Mouse (Mus musculus): Measurements from ENCODE around the gene Pdzk1ip1. TPM values are rescaled to one million over a fixed set of nuclear protein-coding genes. Genes with fewer than 3 reads are reported as not detected.

Pdzk1ip1 gene
- total RNA-seq, 1 experiment = 1.1 TPM

GRCm38 (mm10) chr4:115133085-115133484, 44.6 kb downstream of the Pdzk1ip1 start:
- Histone ChIP-seq H3K36me3 (ENCODE audit: control insufficient read depth, insufficient read depth, low read length, poor library complexity, severe bottlenecking) (no peaks in the 10 kb centered on the region), H3K9me3 (ENCODE audit: control insufficient read depth, insufficient read depth, low read depth, low read length) (no peaks in the 10 kb centered on the region), H3K27ac (ENCODE audit: insufficient read depth, low read depth, low read length, poor library complexity, severe bottlenecking) (no peak overlapping the region), H3K9ac (ENCODE audit: insufficient read depth, low read depth, low read length, poor library complexity, severe bottlenecking) (no peak overlapping the region), H3K4me1 (ENCODE audit: control insufficient read depth in 2 of 2, insufficient read depth in 2 of 2, low read length in 2 of 2, poor library complexity in 1 of 2) (peaks cover 0 to 2% of the 10 kb centered on the region in 2 experiments; a peak in 1 of 4 replicates), H3K4me3 (ENCODE audit: insufficient read depth in 1 of 2, low read depth in 1 of 2, low read length in 2 of 2, poor library complexity in 1 of 2, severe bottlenecking in 1 of 2) (no peak overlapping the region)
- TF ChIP-seq ZNF384 (IDR thresholded peaks at IDR 0.05; ENCODE audit: low read depth, low read length) (no peak), CHD2 (IDR thresholded peaks at IDR 0.05; ENCODE audit: low read depth, low read length) (no peak), HCFC1 (IDR thresholded peaks at IDR 0.05; ENCODE audit: borderline replicate concordance, insufficient read depth, low read length) (no peak), ZC3H11A (IDR thresholded peaks at IDR 0.05; ENCODE audit: borderline replicate concordance, low read depth, low read length) (no peak), MAFK (IDR thresholded peaks at IDR 0.05; ENCODE audit: insufficient read depth, low read depth, low read length) (no peak)
- no peak for DNase-seq (ENCODE audit: low read depth, low spot score)
- in situ Hi-C loops (cut with MboI; ENCODE audit: low sequenced_read_pairs in 2 of 2, unreplicated experiment in 2 of 2) = no loop called here

- in situ Hi-C loops (cut with MboI; ENCODE audit: low sequenced_read_pairs in 2 of 2, unreplicated experiment in 2 of 2) = no loop called here
- TF ChIP-seq ZNF384 (IDR thresholded peaks at IDR 0.05; ENCODE audit: low read depth, low read length) (no peak), HCFC1 (IDR thresholded peaks at IDR 0.05; ENCODE audit: borderline replicate concordance, insufficient read depth, low read length) (no peak), CHD2 (IDR thresholded peaks at IDR 0.05; ENCODE audit: low read depth, low read length) (no peak), ZC3H11A (IDR thresholded peaks at IDR 0.05; ENCODE audit: borderline replicate concordance, low read depth, low read length) (no peak), MAFK (IDR thresholded peaks at IDR 0.05; ENCODE audit: insufficient read depth, low read depth, low read length) (no peak)
- no peaks in the 10 kb centered on the region for H3K9me3 ChIP-seq (ENCODE audit: control insufficient read depth, insufficient read depth, low read depth, low read length)
- H3K4me1 ChIP-seq (ENCODE audit: control insufficient read depth in 2 of 2, insufficient read depth in 2 of 2, low read length in 2 of 2, poor library complexity in 1 of 2) = peaks cover 0 to 2% of the 10 kb centered on the region in 2 experiments; a peak in 1 of 4 replicates
- H3K4me3 ChIP-seq (ENCODE audit: insufficient read depth in 1 of 2, low read depth in 1 of 2, low read length in 2 of 2, poor library complexity in 1 of 2, severe bottlenecking in 1 of 2) = peak within 1 kb of the TSS; percentile 21 to 25; a peak in 3 of 4 replicates
- no peaks in the 10 kb centered on the region for H3K36me3 ChIP-seq (ENCODE audit: control insufficient read depth, insufficient read depth, low read length, poor library complexity, severe bottlenecking)
- DNase-seq (ENCODE audit: low read depth, low spot score) = peak; percentile 27
- no peak within 1 kb of the TSS for H3K27ac ChIP-seq (ENCODE audit: insufficient read depth, low read depth, low read length, poor library complexity, severe bottlenecking)
- no peak within 1 kb of the TSS for H3K9ac ChIP-seq (ENCODE audit: insufficient read depth, low read depth, low read length, poor library complexity, severe bottlenecking)
Measured at GRCm38 (mm10) chr4:115133621-115134295, 45.2 kb downstream of the Pdzk1ip1 start, which contains the start of gene Cyp4x1. Cyp4x1 (minus strand) TSS chr4:115134281.

DNA sequence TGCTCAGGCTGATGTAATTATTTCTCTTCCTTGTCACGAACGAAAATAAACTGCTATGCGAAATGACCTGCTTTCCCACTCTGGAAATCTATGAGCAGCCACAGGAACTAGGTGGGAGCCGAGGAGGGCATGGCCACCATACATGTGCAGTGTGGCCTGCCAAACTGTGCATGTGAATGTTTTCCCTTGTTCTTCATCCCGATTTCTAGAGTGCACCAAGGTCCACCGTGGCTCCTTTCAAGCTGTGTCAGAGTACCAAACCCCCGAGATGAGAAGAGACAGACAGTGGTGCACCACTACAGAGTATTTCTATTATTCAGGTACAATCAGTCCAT, 45.8 kb downstream of the Pdzk1ip1 start:
- H3K9me3 ChIP-seq (ENCODE audit: control insufficient read depth, insufficient read depth, low read depth, low read length) = no peaks in the 10 kb centered on the region
- no peak overlapping the region for H3K27ac ChIP-seq (ENCODE audit: insufficient read depth, low read depth, low read length, poor library complexity, severe bottlenecking)
- no peak overlapping the region for H3K4me3 ChIP-seq (ENCODE audit: insufficient read depth in 1 of 2, low read depth in 1 of 2, low read length in 2 of 2, poor library complexity in 1 of 2, severe bottlenecking in 1 of 2)
- peaks cover 0 to 2% of the 10 kb centered on the region in 2 experiments; a peak in 1 of 4 replicates for H3K4me1 ChIP-seq (ENCODE audit: control insufficient read depth in 2 of 2, insufficient read depth in 2 of 2, low read length in 2 of 2, poor library complexity in 1 of 2)
- no peak for DNase-seq (ENCODE audit: low read depth, low spot score)
- H3K36me3 ChIP-seq (ENCODE audit: control insufficient read depth, insufficient read depth, low read length, poor library complexity, severe bottlenecking) = no peaks in the 10 kb centered on the region
- TF ChIP-seq CHD2 (IDR thresholded peaks at IDR 0.05; ENCODE audit: low read depth, low read length) (no peak), ZC3H11A (IDR thresholded peaks at IDR 0.05; ENCODE audit: borderline replicate concordance, low read depth, low read length) (no peak), HCFC1 (IDR thresholded peaks at IDR 0.05; ENCODE audit: borderline replicate concordance, insufficient read depth, low read length) (no peak), ZNF384 (IDR thresholded peaks at IDR 0.05; ENCODE audit: low read depth, low read length) (no peak), MAFK (IDR thresholded peaks at IDR 0.05; ENCODE audit: insufficient read depth, low read depth, low read length) (no peak)
- in situ Hi-C loops (cut with MboI; ENCODE audit: low sequenced_read_pairs in 2 of 2, unreplicated experiment in 2 of 2) = no loop called here
- H3K9ac ChIP-seq (ENCODE audit: insufficient read depth, low read depth, low read length, poor library complexity, severe bottlenecking) = no peak overlapping the region

Other genes with a start within 250 kb of the Pdzk1ip1 start
- gene Foxd2, start 179.8 kb upstream of the Pdzk1ip1 start, total RNA-seq (2012; rRNA removed) = 0.09 TPM in 1 of 2 replicates, not detected in the other
- gene Foxe3, start 162.7 kb upstream of the Pdzk1ip1 start, total RNA-seq (2012; rRNA removed) = not detected in 2 replicates
- gene Cmpk1, start 101.5 kb upstream of the Pdzk1ip1 start, total RNA-seq (2012; rRNA removed) = 14.2 and 24.5 TPM in 2 replicates
- gene Stil, start 88.5 kb upstream of the Pdzk1ip1 start, total RNA-seq (2012; rRNA removed) = 7.3 and 7.4 TPM in 2 replicates
- 0.40 and 0.42 TPM in 2 replicates for gene Tal1, start 32.3 kb upstream of the Pdzk1ip1 start, total RNA-seq (2012; rRNA removed)
- gene Cyp4x1, start 45.6 kb downstream of the Pdzk1ip1 start, total RNA-seq (2012; rRNA removed) = 0.11 and 0.36 TPM in 2 replicates
- not detected in 2 replicates for gene Cyp4a29, start 153.4 kb downstream of the Pdzk1ip1 start, total RNA-seq (2012; rRNA removed)
- 0.09 TPM in 1 of 2 replicates, not detected in the other for gene Cyp4a12a, start 210.3 kb downstream of the Pdzk1ip1 start, total RNA-seq (2012; rRNA removed)

Data from ES-E14 (cell line).